Mouse (Mus musculus): ENCODE results near the gene Rnf2.

DNA sequence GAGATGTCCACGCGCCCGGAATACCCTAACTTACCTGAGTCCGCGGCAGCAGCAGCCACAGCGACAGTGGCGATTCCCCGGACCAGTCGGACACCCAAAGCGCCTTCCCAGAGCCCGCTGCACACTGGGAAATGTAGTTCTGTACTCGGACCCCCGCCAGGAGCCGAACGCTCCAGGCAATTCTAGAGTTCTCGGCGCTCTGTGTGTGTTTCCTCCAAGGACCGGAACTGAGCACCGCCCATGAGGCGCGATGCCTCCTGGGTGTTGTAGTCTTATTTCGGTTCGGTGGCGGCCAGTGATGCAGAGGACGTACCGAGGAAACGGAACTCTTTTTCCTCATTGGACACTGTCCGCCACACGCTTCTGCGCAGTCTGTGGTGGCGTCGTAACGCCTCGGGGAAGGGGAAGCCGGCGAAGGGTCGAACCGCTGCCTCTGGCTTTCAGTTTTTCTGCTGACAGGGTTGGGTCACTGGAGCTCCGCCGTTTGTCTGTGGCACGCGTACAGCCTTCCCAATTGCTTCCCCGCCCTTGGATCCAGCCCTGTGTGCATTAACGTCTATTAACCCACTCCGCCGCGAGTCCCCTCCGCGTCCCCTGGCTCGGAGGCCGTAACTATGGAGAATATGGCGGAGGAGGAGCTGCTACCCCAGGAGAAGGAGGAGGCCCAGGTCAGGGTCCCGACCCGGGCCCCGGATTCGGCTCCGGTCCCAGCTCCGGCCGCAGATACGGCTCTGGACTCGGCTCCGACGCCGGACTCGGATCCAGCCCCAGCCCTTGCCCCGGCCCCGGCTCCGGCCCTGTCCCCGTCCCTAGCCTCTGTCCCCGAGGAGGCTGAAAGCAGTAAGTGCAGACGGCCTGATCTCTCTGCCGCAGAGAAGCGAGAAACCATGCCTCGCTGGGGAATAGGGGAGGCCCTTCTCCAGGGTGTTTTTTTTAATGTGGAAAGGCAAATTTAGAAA, 72.2 kb downstream of the Rnf2 start, which contains the start of the genes Swt1 and Trmt1l:
- 0 out of 2 replicates have a peak, but pooled peaks have one; percentile 2 for TF ChIP-seq CTCF (IDR thresholded peaks at IDR 0.05; ENCODE audit: low read depth, low read length)
- TF ChIP-seq POLR2A (IDR thresholded peaks at IDR 0.05; ENCODE audit: extremely low read depth, insufficient read depth, low read length): peak; percentile 97

Measured in liver, adult 2 months (tissue).